Mouse (Mus musculus) monocyte, adult 59 days (primary cell): Measurements from ENCODE around the gene Clock. TPM values are rescaled to one million over a fixed set of nuclear protein-coding genes. Genes with fewer than 3 reads are reported as not detected.

Experiments used
- total RNA-seq, 2 experiments: library from RNA; stranded (reverse); gene quantifications; one replicate each; pipeline ENCODE4 v1.2.4; 2023

Clock gene
- 10 to 100 TPM; 31.6 to 34.5 TPM for total RNA-seq

GRCm38 (mm10) chr5:76304452-76305341 lies at the start of gene Clock:
Clock (minus strand) TSS chr5:76304792.

GRCm38 (mm10) chr5:76330953-76331352 lies 26.4 kb upstream of the Clock start, which contains the start of gene Pdcl2:
Pdcl2 (minus strand) TSS chr5:76331156.

DNA sequence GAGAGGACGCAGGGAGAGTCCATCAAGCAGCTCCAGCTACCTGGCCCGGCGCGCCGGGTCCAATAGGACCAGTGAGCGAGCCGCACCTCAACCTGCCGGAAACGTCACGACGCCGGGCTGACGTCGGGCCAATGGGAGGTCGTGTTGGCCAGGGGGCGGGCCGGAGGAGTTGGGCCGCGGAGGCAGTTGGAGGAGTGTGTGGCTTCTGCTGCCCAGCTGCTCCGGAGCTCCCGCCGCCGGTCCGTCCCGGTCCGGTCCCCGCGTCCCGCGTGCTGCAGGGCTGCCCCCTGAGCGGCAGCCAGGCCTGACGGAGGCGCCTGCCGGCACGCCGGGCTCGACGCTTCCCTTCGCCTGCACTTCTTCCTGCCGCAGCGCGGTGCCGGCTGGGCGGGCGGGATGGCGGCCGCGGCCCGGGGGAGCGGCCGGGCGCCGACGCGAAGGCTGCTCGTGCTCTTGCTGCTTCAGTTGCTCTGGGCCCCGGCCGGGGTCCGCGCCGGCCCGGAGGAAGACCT lies 120.8 kb downstream of the Clock start, which contains the start of gene Tmem165:
Gene Tmem165 (plus strand): TSS at position 131 of the 512 bp plus-strand sequence.

Other genes starting within 250 kb of the Clock start
- gene Srd5a3, start 164.5 kb downstream of the Clock start, total RNA-seq = 10 to 100 TPM; 51.8 to 54.9 TPM
- 10 to 100 TPM; 56.7 to 58.3 TPM for gene Tmem165, start 120.9 kb downstream of the Clock start, total RNA-seq
- not detected for gene Pdcl2, start 26.4 kb upstream of the Clock start, total RNA-seq
- gene Nmu, start 59.0 kb upstream of the Clock start, total RNA-seq = not detected
- not detected for gene Gm7271, start 179.2 kb upstream of the Clock start, total RNA-seq
- 10 to 100 TPM; 48.9 to 50.1 TPM for gene Exoc1, start 224.5 kb upstream of the Clock start, total RNA-seq